Mouse (Mus musculus) liver, embryonic 14.5 days (tissue): ENCODE measurements at regions not wholly inside any gene's neighbourhood (a gene's known extent, or its start where the extent isn't known, plus 50 kb on each side); places are given as distances from the start of the nearest gene placed in this dataset.

Experiments
- CTCF ChIP-seq: IDR thresholded peaks from 2 replicates; pipeline ENCODE4 v1.5.1; 2016; ENCODE audit warnings: antibody characterized with exemption, low read depth, control low read depth
- EP300 ChIP-seq: IDR thresholded peaks from 2 replicates; pipeline ENCODE4 v1.6.1; 2016; ENCODE audit warnings: antibody characterized with exemption, low read depth

DNA sequence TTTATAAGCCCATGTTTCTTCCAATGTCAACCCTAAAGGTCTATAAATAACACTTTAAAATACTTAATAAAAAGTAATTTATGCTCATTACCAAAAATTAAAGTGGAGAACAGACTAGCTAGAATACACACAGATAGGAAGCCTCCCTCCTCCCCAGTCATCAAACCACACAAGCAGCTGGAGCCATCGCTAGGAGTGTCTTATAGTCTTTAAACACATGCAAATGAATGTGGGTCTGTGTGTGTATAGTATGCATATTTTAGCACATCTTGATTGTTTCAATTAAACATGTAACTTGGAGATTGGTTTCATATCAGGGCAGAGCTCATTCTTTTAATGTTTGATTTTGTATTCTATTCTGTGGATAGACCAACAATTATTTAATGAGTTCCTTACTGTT lies 564.0 kb upstream of the Mgmt start:
- TF ChIP-seq CTCF (no peak), EP300 (no peak)
